Mouse (Mus musculus): ENCODE results near the gene Cyb561d2.

DNA sequence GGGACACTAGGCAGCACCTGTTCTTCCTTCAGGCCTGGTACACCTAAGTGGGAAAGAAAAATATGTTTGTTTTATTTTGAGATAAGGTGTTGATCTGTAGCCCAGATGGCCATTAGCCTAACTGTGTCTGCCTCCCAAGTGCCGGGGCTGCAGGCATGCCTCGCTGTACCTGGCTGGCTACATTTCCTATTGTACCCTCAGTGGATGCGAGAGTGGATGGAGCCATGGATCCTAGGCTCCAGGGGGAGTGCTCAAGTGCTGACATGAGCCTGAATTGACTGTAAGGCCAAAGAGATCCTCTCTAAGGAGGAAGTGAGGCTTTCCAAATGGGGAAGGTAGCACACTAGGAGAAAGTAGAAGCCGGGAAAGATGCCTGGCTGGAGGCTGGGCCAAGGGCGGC is 6.0 kb upstream of the Cyb561d2 start:
- TF ChIP-seq CTCF (IDR thresholded peaks at IDR 0.05) = no peak
- no peak for TF ChIP-seq EP300 (IDR thresholded peaks at IDR 0.05)
